Mouse (Mus musculus) CD4-positive, CD25-positive, alpha-beta regulatory T cell, adult 2 months (primary cell): ENCODE measurements around the gene Erc2.

Source experiments
- DNase-seq: peaks from one replicate; pipeline ENCODE4 v3.0.0-alpha.2; 2012; ENCODE audit warnings: low read depth, low spot score

The Erc2 gene

DNA sequence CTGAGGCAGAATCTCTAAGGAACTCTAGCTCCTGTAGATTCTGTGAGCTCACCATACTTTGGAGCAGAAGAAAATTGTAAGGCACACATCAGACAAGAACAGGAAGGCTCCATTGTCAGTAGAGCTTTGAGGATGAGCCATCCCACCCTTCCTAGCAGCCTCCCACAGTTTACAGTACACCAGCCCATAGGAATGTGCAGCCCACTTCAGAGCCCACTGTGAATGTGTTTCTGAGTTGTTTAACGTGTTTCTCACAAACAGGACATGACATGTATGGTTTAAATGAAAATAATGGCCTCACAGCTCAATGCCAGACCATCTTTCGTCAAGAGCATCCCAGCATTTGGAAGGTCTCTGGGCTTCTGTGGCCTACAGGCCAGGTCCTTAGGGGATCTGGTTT lies 549.1 kb downstream of the Erc2 start:
- DNase-seq = no peak

DNA sequence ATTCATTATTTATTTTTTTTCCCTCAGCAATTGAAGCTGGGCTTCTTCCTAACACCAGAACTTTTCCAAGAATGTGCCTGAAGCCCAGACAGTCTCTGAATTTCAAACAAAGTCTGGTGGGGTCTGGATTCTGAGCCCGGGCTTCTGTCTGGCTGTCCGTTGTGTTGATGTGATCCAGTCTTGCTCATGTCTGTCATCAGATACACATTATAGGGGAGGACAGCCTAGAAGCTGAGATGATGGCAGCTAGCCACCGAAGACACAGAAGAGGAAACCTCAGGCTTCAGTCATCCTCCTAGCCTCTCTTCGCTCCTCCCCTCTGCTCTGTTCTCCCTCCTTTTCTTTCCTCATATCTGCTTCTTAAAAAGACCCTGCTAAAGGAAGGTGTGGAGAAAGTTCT lies 551.5 kb downstream of the Erc2 start:
- no peak for DNase-seq

GRCm38 (mm10) chr14:28181070-28181825 lies 559.0 kb downstream of the Erc2 start:
- no peak for DNase-seq

GRCm38 (mm10) chr14:28192711-28193364 lies 570.6 kb downstream of the Erc2 start:
- no peak for DNase-seq

GRCm38 (mm10) chr14:28203874-28204273 lies 581.6 kb downstream of the Erc2 start:
- no peak for DNase-seq

- DNase-seq = no peak
Observed at GRCm38 (mm10) chr14:28206303-28206702, 584.1 kb downstream of the Erc2 start.

GRCm38 (mm10) chr14:28225550-28225949 lies 603.3 kb downstream of the Erc2 start:
- DNase-seq = no peak

DNA sequence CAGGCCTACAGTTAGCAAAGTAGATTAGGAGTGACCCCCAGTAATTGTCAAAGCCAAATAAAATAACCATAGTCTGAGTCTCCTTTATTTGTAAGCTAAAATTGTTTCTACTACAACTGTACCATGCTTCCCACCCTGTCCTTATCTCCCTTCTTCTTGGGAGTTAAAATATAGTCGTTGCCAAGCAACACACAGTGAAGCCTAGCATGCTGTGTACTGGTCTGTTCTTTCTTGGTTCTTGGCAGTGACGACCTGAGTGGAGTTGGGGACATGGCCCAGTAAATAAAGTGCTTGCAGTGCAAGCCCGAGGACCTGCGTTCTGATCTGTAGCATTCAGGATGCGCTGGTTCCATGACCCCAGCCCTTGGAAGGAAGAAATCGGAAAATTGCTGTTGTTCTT lies 608.3 kb downstream of the Erc2 start:
- no peak for DNase-seq

GRCm38 (mm10) chr14:28231241-28231640 lies 609.0 kb downstream of the Erc2 start:
- DNase-seq = no peak

- DNase-seq = no peak
Observed at GRCm38 (mm10) chr14:28238336-28239048, 616.3 kb downstream of the Erc2 start.

- no peak for DNase-seq
Observed at GRCm38 (mm10) chr14:28240111-28240510, 617.9 kb downstream of the Erc2 start.

- no peak for DNase-seq
Observed at GRCm38 (mm10) chr14:28242743-28243142, 620.5 kb downstream of the Erc2 start.

GRCm38 (mm10) chr14:28243474-28243873 lies 621.2 kb downstream of the Erc2 start:
- no peak for DNase-seq

- no peak for DNase-seq
Observed at GRCm38 (mm10) chr14:28262706-28263105, 640.5 kb downstream of the Erc2 start.

DNA sequence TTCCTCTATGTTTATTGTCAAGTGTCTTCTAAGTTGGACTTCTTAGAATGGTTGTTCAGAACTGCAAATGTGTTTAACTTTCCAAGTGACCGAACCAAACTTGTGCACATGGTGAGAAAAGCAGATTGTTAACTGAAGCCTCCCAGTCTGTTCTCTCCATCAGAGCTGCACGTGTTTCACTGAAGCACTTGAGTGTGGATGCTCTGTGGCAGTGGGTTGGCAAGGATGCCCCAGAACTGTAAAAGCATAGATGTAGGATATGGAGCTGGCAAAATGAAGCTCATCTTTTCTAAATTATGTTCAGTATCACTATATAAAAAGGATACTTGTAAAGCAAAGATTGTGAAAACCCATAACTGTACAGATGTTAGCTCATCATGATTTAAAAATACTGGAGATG lies 645.1 kb downstream of the Erc2 start:
- no peak for DNase-seq

DNA sequence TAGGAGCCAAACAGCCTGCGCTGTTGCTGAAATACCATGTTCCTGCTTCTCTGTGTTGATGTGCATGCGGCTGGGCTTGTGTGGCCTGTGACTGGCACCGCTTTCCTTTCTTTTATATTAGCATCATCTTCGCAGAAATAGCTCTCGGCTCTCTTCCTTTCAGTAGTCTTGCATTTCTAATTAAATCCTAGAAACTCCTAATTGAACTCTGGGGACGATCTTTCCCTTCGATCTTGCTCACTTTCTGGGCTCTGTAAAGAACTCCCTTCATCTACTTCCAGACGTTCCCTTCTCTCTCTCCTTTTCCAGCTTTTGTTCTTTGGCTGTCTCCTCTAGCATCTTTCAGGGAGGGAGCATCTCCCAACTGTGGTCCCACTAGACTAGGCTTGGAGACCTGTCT lies 649.6 kb downstream of the Erc2 start:
- no peak for DNase-seq

DNA sequence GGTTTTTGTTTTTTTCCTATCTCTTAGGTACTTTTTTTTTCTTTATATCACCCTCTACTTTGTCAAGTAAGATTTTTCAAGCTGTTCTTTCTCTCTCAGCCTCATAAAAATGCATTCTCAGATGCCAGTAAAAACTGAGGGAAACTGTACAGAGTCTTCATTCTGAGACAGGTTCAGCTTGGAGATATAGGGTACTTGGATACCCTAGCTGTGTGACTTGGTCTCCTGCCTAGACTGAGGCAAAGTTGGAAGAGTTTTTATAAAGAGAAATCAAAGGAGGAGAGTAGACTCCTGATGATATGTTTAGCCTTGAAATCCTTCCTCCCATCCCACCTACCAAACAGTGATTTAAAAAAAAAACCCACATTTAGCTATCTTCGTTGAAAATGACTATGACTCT lies 651.4 kb downstream of the Erc2 start:
- no peak for DNase-seq

DNA sequence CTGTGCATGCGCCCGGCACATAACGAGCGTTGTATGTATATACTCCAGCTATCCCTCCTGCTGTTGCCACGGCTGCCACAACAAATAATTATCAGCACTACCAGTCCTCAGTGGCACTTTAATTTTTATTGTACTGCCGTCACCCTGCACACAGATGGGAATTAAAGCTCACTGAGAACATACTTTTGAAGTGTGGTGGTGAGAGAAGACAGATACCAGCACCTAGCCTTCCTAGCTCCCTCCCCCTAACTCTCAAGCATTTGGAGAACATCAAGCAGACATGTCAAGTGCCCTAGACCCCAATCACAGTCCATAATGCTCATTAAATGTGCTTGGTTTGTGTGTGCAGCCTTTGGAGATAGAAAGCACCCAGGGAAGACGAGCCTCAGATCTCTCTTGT lies 652.6 kb downstream of the Erc2 start:
- DNase-seq = no peak

- no peak for DNase-seq
Observed at GRCm38 (mm10) chr14:28278951-28279350, 656.7 kb downstream of the Erc2 start.

DNA sequence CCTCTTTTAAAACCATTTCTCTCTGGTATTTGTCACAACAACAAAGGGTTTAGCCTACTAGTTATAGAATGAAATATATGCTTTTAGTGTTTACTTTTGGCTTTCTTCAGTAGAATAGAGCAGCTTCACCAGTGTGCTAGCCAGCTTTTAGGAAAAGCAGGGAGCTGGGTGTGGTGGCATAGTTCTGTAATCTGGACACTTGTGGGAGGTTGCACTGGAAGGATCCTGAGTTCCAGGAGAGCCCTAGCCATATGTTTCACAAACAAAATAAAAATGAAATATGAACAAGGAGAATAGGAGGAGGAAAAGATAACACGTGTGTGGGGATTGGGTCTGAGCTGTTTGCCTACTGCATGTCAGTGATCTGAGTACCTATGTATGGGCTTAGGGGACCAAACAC lies 658.1 kb downstream of the Erc2 start:
- no peak for DNase-seq

- no peak for DNase-seq
Observed at GRCm38 (mm10) chr14:28283319-28284095, 661.3 kb downstream of the Erc2 start.

- no peak for DNase-seq
Observed at GRCm38 (mm10) chr14:28286511-28286910, 664.3 kb downstream of the Erc2 start.
